Mouse (Mus musculus) liver, postnatal 0 days (tissue): ENCODE results near the gene Thegl.

Experiments
- CTCF ChIP-seq: sonication (generic); IDR thresholded peaks from 2 replicates; pipeline ENCODE4 v1.5.1; 2016; ENCODE audit warnings: antibody characterized with exemption, low read depth
- EP300 ChIP-seq: IDR thresholded peaks from 2 replicates; pipeline ENCODE4 v1.6.1; 2016; ENCODE audit warnings: antibody characterized with exemption, low read depth, mild to moderate bottlenecking

DNA sequence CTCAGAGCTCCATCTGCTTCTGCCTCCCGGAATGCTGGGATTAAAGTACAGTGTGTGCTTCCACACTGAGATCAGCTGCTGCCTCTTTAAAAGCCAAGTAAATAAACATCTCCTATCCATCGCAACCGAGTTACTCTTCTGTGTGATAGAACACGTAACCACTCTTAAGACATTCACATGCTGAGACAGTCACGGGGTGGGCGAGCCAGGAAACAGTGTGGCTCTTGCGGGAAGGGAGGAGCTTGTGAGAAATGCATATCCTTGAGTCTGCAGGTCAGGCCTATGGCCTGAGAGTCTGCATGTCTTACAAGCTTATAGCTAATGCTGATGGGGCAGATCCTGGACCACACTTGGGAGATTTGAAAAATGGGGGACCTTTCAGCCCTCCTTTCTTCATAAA is 70.7 kb downstream of the Thegl start:
- no peak for TF ChIP-seq CTCF
- no peak for TF ChIP-seq EP300
